Mouse (Mus musculus) gastrocnemius, postnatal 25 days (tissue): ENCODE data around the gene Gm20388. TPM values are rescaled to one million over a fixed set of nuclear protein-coding genes. Genes with fewer than 3 reads are reported as not detected.

Source experiments
- DNase-seq: peaks from one replicate; pipeline ENCODE4 v3.0.0; 2022
- total RNA-seq, 2 experiments: library from RNA; stranded (reverse); gene quantifications; 1 replicate in 1 of 2; 2 replicates in 1 of 2; pipeline ENCODE4 v1.2.3; 2021

Gene Gm20388
- total RNA-seq, 2 experiments from 2014 or later, result 6.7 TPM; not detected in 1

- peak; percentile 25 for DNase-seq
These were observed 2564.4 kb downstream of the Gm20388 start for GRCm38 (mm10) chr8:122474951-122475560.

GRCm38 (mm10) chr8:122475580-122476320 lies 2565.1 kb downstream of the Gm20388 start, which contains the start of the genes Rnf166 and Ctu2:
Rnf166 (minus strand) TSS chr8:122476064.
Ctu2 (plus strand) TSS chr8:122476143.
- DNase-seq, result peak; percentile 93

GRCm38 (mm10) chr8:122482448-122482847 lies 2571.8 kb downstream of the Gm20388 start:
- no peak for DNase-seq

GRCm38 (mm10) chr8:122483877-122484276 lies 2573.2 kb downstream of the Gm20388 start:
- DNase-seq, result no peak

- no peak for DNase-seq
These were observed 2574.2 kb downstream of the Gm20388 start for GRCm38 (mm10) chr8:122484831-122485230.

- DNase-seq, result no peak
These were observed 2577.7 kb downstream of the Gm20388 start for GRCm38 (mm10) chr8:122488387-122488786.

- DNase-seq, result no peak
These were observed 2586.5 kb downstream of the Gm20388 start for GRCm38 (mm10) chr8:122497016-122497734.

- no peak for DNase-seq
These were observed 2587.3 kb downstream of the Gm20388 start for GRCm38 (mm10) chr8:122497912-122498311.

- DNase-seq, result peak; percentile 68
These were observed 2590.2 kb downstream of the Gm20388 start for GRCm38 (mm10) chr8:122500856-122501255.

- DNase-seq, result peak; percentile 83
These were observed 2600.9 kb downstream of the Gm20388 start for GRCm38 (mm10) chr8:122511552-122511951.

GRCm38 (mm10) chr8:122512392-122512791 lies 2601.8 kb downstream of the Gm20388 start:
- DNase-seq, result no peak

GRCm38 (mm10) chr8:122515699-122516098 lies 2605.1 kb downstream of the Gm20388 start:
- no peak for DNase-seq

- no peak for DNase-seq
These were observed 2607.0 kb downstream of the Gm20388 start for GRCm38 (mm10) chr8:122517541-122518190.

GRCm38 (mm10) chr8:122520611-122521010 lies 2610.0 kb downstream of the Gm20388 start:
- no peak for DNase-seq

GRCm38 (mm10) chr8:122522796-122523651 lies 2612.4 kb downstream of the Gm20388 start:
- peak; percentile 66 for DNase-seq

GRCm38 (mm10) chr8:122523652-122524360 lies 2613.2 kb downstream of the Gm20388 start:
- no peak for DNase-seq

- DNase-seq, result peak; percentile 46
These were observed 2613.9 kb downstream of the Gm20388 start for GRCm38 (mm10) chr8:122524506-122524905.

- DNase-seq, result no peak
These were observed 2614.4 kb downstream of the Gm20388 start for GRCm38 (mm10) chr8:122525004-122525403.

GRCm38 (mm10) chr8:122526084-122526483 lies 2615.4 kb downstream of the Gm20388 start:
- no peak for DNase-seq

GRCm38 (mm10) chr8:122526526-122527170 lies 2616.0 kb downstream of the Gm20388 start:
- DNase-seq, result no peak
